Mouse (Mus musculus) brain, embryonic 14.5 days (tissue): ENCODE measurements around the gene Cemip2.

Experiments
- CTCF ChIP-seq: fragments of 200-500 bp; IDR thresholded peaks from 2 replicates; pipeline ENCODE4 v1.5.1; 2012; ENCODE audit warnings: inconsistent platforms, mild to moderate bottlenecking, moderate library complexity, borderline replicate concordance; ENCODE audit not compliant: insufficient read depth, insufficient read length; ENCODE audit errors: extremely low read depth
- POLR2A ChIP-seq: fragments of 200-500 bp; IDR thresholded peaks from 2 replicates; pipeline ENCODE4 v1.6.1; 2012; ENCODE audit warnings: mild to moderate bottlenecking, inconsistent platforms, borderline replicate concordance; ENCODE audit not compliant: poor library complexity, insufficient read depth, insufficient read length, severe bottlenecking; ENCODE audit errors: extremely low read depth

GRCm38 (mm10) chr19:21779106-21779505 lies 964 bp downstream of the Cemip2 start:
- TF ChIP-seq CTCF (no peak), POLR2A (no peak)
